Mouse (Mus musculus): Measurements from ENCODE around the gene Lyg2. TPM values are rescaled to one million over a fixed set of nuclear protein-coding genes. Genes with fewer than 3 reads are reported as not detected.
A peak's percentile ranks its signal among the peaks of the same experiment; 100 is the strongest.

Gene Lyg2
- polyA plus RNA-seq, 1 experiment, result not detected

- Histone ChIP-seq H3K4me3 (replicated peaks) (no peak overlapping the region), H3K36me3 (replicated peaks; ENCODE audit: low read length) (no peaks in the 10 kb centered on the region), H3K9me3 (peaks cover 3% of the 10 kb centered on the region; the same call in 1 of the 2 replicates), H3K27me3 (replicated peaks) (peaks cover 10% of the 10 kb centered on the region), H3K4me1 (peaks cover 11% of the 10 kb centered on the region)
- TF ChIP-seq FLI1 (IDR thresholded peaks at IDR 0.05; ENCODE audit: low read length) (no peak), GATA1 (IDR thresholded peaks at IDR 0.05; ENCODE audit: borderline replicate concordance, low read length) (no peak)
Observed at GRCm38 (mm10) chr1:37925971-37926370, 9.7 kb upstream of the Lyg2 start.

GRCm38 (mm10) chr1:37922536-37922935 is 6.2 kb upstream of the Lyg2 start:
- no peak overlapping the region for H3K4me3 ChIP-seq (replicated peaks)
- H3K9me3 ChIP-seq, result peaks cover 3% of the 10 kb centered on the region; the same call in 1 of the 2 replicates
- no peaks in the 10 kb centered on the region for H3K4me1 ChIP-seq
- peaks cover 30% of the 10 kb centered on the region for H3K27me3 ChIP-seq (replicated peaks)
- no peaks in the 10 kb centered on the region for H3K36me3 ChIP-seq (replicated peaks; ENCODE audit: low read length)
- no peak for TF ChIP-seq GATA1 (IDR thresholded peaks at IDR 0.05; ENCODE audit: borderline replicate concordance, low read length)
- no peak for TF ChIP-seq FLI1 (IDR thresholded peaks at IDR 0.05; ENCODE audit: low read length)

GRCm38 (mm10) chr1:37918096-37918495 is 1.8 kb upstream of the Lyg2 start:
- Histone ChIP-seq H3K4me1 (no peaks in the 10 kb centered on the region), H3K36me3 (replicated peaks; ENCODE audit: low read length) (no peaks in the 10 kb centered on the region), H3K27me3 (replicated peaks) (peaks cover 42% of the 10 kb centered on the region), H3K4me3 (replicated peaks) (no peak overlapping the region), H3K9me3 (no peaks in the 10 kb centered on the region)
- no peak for TF ChIP-seq FLI1 (IDR thresholded peaks at IDR 0.05; ENCODE audit: low read length)
- no peak for TF ChIP-seq GATA1 (IDR thresholded peaks at IDR 0.05; ENCODE audit: borderline replicate concordance, low read length)

GRCm38 (mm10) chr1:37917666-37918065 is 1.4 kb upstream of the Lyg2 start:
- Histone ChIP-seq H3K27me3 (replicated peaks) (peaks cover 41% of the 10 kb centered on the region), H3K36me3 (replicated peaks; ENCODE audit: low read length) (no peaks in the 10 kb centered on the region), H3K9me3 (no peaks in the 10 kb centered on the region), H3K4me1 (no peaks in the 10 kb centered on the region), H3K4me3 (replicated peaks) (no peak overlapping the region)
- TF ChIP-seq FLI1 (IDR thresholded peaks at IDR 0.05; ENCODE audit: low read length) (no peak), GATA1 (IDR thresholded peaks at IDR 0.05; ENCODE audit: borderline replicate concordance, low read length) (no peak)

GRCm38 (mm10) chr1:37912751-37913150 is 3.5 kb downstream of the Lyg2 start:
- H3K4me1 ChIP-seq, result peaks cover 5% of the 10 kb centered on the region; the same call in 1 of the 2 replicates
- TF ChIP-seq GATA1 (IDR thresholded peaks at IDR 0.05; ENCODE audit: borderline replicate concordance, low read length), result no peak
- TF ChIP-seq FLI1 (IDR thresholded peaks at IDR 0.05; ENCODE audit: low read length), result no peak
- H3K4me3 ChIP-seq (replicated peaks), result no peak overlapping the region
- peaks cover 28% of the 10 kb centered on the region for H3K27me3 ChIP-seq (replicated peaks)
- no peaks in the 10 kb centered on the region for H3K36me3 ChIP-seq (replicated peaks; ENCODE audit: low read length)
- H3K9me3 ChIP-seq, result no peaks in the 10 kb centered on the region

- Histone ChIP-seq H3K36me3 (replicated peaks; ENCODE audit: low read length) (peaks cover 25% of the 10 kb centered on the region), H3K4me1 (peaks cover 23% of the 10 kb centered on the region), H3K4me3 (replicated peaks) (no peak overlapping the region), H3K9me3 (no peaks in the 10 kb centered on the region), H3K27me3 (replicated peaks) (no peaks in the 10 kb centered on the region)
- TF ChIP-seq FLI1 (IDR thresholded peaks at IDR 0.05; ENCODE audit: low read length), result no peak
Observed at GRCm38 (mm10) chr1:37903178-37903577, 13.1 kb downstream of the Lyg2 start.

GRCm38 (mm10) chr1:37900288-37900687 is 16.0 kb downstream of the Lyg2 start:
- Histone ChIP-seq H3K27me3 (replicated peaks) (no peaks in the 10 kb centered on the region), H3K4me1 (peaks cover 15% of the 10 kb centered on the region), H3K36me3 (replicated peaks; ENCODE audit: low read length) (peaks cover 52% of the 10 kb centered on the region), H3K4me3 (replicated peaks) (no peak overlapping the region), H3K9me3 (no peaks in the 10 kb centered on the region)
- TF ChIP-seq FLI1 (IDR thresholded peaks at IDR 0.05; ENCODE audit: low read length) (no peak), GATA1 (IDR thresholded peaks at IDR 0.05; ENCODE audit: borderline replicate concordance, low read length) (no peak)

GRCm38 (mm10) chr1:37899816-37900215 is 16.5 kb downstream of the Lyg2 start:
- no peaks in the 10 kb centered on the region for H3K9me3 ChIP-seq
- no peaks in the 10 kb centered on the region for H3K27me3 ChIP-seq (replicated peaks)
- H3K4me3 ChIP-seq (replicated peaks), result no peak overlapping the region
- H3K36me3 ChIP-seq (replicated peaks; ENCODE audit: low read length), result peaks cover 56% of the 10 kb centered on the region
- H3K4me1 ChIP-seq, result peaks cover 11% of the 10 kb centered on the region
- TF ChIP-seq FLI1 (IDR thresholded peaks at IDR 0.05; ENCODE audit: low read length) (no peak), GATA1 (IDR thresholded peaks at IDR 0.05; ENCODE audit: borderline replicate concordance, low read length) (no peak)

GRCm38 (mm10) chr1:37894606-37895005 is 21.7 kb downstream of the Lyg2 start:
- Histone ChIP-seq H3K36me3 (replicated peaks; ENCODE audit: low read length) (peaks cover 65% of the 10 kb centered on the region), H3K4me3 (replicated peaks) (no peak overlapping the region), H3K27me3 (replicated peaks) (no peaks in the 10 kb centered on the region), H3K4me1 (peaks cover 24% of the 10 kb centered on the region), H3K9me3 (no peaks in the 10 kb centered on the region)
- TF ChIP-seq GATA1 (IDR thresholded peaks at IDR 0.05; ENCODE audit: borderline replicate concordance, low read length), result no peak
- no peak for TF ChIP-seq FLI1 (IDR thresholded peaks at IDR 0.05; ENCODE audit: low read length)

- no peaks in the 10 kb centered on the region for H3K27me3 ChIP-seq (replicated peaks)
- peak overlapping the region; percentile 99 for H3K4me3 ChIP-seq (replicated peaks)
- H3K9me3 ChIP-seq, result no peaks in the 10 kb centered on the region
- H3K4me1 ChIP-seq, result peaks cover 53% of the 10 kb centered on the region
- TF ChIP-seq FLI1 (IDR thresholded peaks at IDR 0.05; ENCODE audit: low read length), result no peak
- peaks cover 45% of the 10 kb centered on the region for H3K36me3 ChIP-seq (replicated peaks; ENCODE audit: low read length)
Observed at GRCm38 (mm10) chr1:37891400-37891799, 24.9 kb downstream of the Lyg2 start.

Measured in megakaryocyte, embryonic 14.5 days (primary cell).